Mouse (Mus musculus) spleen, postnatal 4 days (tissue): ENCODE measurements around the gene Ern1.

Source experiments
- DNase-seq, 2 experiments: peaks; one replicate each; pipeline ENCODE4 v3.0.0; 2022; ENCODE audit warnings: low spot score in 2 of 2

Gene Ern1

DNA sequence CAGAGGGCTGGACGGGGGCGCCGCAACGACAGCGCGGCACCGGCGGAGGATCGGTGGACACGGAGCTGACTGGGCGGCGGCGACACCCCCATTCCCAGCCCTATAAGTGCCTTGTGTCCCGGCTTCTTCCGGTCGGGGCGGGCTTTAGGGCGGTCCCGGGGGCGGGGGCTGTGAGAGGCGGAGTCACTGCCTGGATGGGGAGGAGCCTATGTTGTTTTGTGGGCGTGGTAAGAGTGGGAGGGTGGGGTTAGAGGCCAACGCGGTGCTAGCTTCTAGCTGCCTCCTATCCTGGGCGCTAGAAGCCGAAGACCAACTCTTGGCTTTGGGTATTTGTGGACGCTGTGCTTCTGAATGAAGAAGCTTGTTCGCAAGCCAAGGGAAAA is at the start of gene Ern1:
Ern1 (minus strand) TSS at position 120 of the 383 bp plus-strand sequence.
- peak; percentile 97 to 98 for DNase-seq

DNA sequence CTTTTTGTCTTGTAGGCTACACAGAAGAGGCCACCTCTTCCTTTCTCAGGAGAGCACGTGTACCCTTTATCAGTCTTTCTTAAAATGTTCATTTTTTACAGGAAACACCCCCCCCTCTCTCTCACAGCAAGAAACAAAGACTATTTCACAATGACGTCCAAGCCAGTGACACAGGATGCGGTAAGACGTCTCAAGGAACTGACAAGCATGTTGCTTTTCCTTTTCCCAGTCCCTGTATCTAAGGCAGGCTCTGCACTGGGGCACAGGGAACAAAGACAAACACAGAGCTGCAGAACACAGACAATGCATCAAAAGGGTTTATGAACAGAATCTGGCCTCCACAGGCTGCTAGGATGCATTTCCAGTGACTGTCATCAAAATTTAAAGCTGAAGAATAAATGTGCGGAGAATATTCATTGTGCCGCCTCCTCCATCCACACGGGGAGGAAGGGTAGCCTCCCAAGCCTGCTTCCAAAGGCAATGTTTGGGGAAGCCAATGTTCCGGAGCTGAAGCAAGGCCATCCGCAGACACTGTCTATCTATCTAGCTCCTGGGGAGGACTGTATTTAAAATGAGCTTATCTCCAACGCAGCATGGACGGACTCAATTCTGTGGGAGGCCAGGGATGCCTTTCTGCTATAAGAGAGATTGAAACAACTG is 48.7 kb upstream of the Ern1 start:
- DNase-seq = no peak

DNA sequence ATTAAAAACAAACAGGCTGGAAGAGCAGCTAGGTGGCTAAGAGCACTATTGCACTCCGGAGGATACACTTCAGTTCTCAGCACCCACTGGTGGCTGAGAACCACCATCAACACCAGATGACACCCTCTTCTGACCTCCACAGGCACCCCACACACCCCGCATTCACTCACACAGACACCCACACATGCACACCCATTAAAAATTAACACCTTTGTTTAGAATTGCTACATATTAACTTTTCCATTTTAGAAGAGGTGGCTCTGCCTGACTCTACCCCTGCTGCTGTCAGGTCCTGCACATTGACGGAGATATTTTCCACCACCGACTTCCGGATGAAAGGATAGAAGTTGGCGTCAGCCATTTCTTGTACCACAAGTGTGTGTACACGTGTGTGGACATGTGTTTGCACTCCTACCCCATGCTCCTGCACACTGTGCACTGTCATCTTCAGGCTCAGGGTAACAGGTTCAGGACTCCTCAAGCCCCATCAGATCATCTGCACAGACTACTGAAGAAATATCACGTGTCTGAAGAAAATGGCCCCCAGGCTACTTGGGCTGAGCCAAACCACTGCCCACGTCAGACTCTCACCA is 48.1 kb upstream of the Ern1 start:
- DNase-seq = no peak

DNA sequence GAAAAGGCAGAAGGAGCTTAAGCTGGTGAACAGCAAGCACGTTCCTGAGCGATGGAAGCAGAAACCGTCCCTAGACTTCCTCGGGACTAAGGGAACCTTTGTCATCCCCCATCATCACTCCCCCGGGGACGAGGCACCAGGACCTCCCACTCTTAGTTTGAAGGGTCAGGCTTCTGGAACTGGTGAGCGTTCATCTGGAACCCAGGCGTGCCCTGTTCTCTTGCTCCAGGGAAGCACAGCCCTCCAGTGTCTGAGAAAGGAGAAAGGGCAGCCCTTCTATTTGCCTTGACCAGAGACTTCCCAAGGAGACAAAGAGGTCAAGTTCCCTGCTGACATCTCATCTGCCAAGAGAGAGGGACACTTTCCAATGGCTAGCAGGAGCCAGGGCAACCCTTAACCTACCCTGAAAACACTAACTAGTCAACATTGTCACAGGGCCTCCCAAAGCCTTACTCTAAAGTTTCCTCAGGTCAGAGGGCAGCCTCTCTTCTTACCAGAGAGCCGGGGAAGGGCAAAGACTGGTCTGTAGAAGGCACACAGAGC is 44.7 kb upstream of the Ern1 start:
- no peak for DNase-seq

DNA sequence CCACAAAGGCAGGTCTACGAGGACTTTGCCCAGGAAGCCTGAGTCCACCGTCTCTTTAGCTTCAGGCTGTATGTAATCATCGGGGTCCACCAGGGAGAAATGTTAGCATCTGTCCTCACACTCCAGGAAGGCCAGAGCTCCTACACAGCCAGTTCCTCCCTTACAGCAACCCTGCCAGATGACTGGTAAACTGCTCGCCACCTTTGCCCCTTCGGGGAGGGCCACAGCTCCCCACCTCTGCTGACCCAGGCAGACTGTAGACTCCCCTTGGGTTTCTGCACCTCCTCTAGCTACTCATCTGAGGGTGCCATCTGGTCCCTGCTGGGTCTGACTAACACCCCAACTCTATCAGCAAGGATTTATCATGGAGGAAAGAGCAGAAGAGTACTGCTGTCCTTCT is 42.1 kb upstream of the Ern1 start:
- no peak for DNase-seq

DNA sequence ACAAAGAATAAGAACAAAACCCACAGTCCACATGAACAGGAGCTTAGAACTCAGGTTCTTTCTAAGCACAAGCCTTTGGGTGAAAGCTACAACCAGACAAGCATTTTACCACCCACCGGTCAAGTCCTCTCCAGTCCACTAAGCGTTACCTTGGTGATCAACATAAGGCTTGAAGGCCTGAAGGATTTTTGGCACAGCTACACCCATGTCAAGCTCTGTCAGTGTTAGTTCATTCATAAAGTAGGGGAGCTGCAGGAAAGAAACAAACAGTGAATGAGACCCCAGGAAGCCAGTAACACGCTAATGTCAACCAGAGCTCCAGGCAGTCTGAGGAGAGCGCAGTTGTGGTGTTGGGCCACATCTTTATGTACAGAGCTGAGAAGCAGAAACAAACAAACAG is 41.5 kb upstream of the Ern1 start:
- no peak for DNase-seq

DNA sequence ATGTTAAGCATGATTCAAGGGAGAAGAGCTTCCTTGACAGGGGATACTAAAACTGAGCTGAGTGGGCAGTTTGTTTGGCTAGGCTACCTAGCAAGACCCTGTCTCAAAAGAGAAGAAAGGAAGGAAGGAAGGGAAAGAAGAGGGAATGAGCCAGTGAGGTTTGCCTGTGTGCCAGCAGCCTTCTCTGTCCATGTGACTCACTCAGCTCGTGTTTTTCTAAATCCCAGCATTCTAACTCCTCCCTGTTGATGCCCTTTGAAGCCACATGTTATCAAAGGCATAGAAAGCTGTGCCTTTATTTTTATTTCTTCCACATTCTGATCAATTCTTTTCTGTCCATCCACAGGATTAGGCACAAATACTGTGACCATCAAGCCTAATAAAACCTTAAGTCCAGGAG is 40.3 kb upstream of the Ern1 start:
- DNase-seq = no peak

DNA sequence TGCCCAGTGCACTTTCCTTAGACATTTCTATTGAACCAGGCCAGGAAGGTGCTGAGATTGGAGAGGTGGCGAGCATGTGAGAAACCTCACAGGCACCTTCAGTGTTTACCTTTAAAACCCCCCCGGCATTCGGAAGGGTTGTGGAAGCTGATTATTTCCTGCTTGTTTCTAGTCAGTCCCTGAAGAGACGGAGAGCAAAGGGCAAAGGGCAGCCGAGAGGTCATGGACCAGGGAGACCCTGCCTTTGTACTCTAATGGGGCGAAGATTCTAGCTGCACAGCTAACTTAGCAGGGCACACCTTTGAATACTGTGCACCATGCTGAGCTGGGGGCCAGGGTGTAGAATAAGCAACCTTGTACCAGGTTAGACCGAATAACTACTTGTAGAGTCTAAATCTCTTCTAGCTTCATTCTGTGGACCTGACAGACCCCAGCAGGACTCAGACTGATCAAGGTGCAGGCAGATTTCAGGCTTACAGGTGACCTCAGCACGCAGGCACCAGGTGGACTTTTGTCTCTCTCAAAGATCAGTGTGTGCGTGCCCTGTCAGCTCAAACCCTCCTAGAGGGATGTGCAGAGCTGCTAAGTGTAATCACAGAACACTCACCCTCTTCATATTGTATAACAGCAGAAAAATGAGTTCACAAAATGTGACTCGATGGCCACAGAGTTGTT is 39.6 kb upstream of the Ern1 start:
- DNase-seq = no peak

DNA sequence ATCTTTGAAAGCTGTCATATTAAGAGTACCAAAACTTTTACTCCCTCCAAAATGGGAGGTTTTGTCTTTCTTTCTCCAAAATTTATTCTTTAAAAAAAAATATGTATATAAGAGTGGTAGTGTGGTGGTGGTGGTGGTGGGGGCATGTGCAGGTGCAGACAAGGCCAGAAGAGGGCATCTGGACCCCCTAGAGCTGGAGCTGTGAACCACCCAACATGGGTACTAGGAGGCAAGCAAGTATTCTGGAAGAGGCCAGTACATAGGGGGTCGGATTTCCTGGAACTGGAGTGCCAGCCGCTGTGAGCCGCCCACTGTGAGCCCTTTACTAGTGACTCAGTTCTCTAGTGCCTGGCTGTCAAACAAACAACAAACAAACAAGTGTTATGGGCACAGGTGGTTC is 34.9 kb upstream of the Ern1 start:
- no peak for DNase-seq

DNA sequence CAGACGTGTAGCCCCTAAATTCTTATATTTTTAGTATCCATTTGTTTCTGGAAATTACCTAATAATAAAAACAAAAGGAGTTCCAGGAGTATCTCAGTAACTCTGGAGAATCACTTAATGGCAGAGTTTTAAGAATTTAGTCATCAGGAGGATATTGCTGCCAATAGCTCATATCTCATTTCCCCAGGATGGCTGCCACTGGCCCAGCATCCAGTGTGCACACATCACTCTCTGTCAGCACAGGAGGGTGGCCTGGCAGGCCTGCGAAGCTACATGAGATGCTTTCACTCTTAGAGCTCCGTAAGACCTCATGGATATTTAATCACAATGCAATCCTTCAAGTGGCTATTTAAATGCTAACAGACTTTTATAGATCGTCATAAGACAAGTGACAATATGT is 34.0 kb upstream of the Ern1 start:
- no peak for DNase-seq

DNA sequence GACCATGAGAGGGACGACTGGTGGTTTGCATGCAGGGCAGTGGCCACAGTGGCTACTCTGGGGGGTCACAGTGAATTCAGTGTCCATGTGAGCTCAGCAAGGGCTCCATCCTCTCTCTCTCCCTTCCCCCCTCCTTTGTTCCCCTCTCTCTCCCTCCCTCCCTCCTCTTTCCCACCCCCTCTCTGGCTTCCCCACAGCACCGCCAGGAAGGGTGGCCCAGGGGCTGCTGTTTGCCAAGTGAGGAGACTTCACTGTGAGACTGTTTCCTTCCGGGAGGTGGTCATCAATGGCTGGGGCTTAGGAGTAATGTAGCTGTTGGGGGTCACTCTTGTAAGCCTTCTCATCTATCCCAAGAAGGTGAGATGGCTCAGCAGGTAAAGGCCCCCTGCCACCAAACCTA is 32.8 kb upstream of the Ern1 start:
- no peak for DNase-seq

DNA sequence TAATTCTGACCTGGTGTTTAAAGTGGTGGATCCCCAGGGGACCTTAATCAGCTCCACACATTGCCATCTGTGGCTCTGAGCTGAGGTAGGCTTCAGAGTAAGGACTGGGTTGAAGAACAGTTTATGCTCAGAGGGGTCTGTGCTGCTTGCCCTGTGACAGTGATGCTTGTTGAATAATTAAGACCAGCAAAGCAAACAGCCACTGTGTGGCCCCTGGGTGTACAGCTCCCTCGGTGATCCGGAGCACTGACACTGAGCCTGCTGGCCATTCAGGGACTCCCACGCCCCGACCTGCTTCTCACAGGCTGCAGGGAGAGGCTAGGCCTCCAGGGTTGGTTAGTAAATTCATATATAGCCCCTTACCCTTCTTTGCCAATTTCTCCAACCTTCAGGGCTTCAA is 31.9 kb upstream of the Ern1 start:
- DNase-seq = no peak

DNA sequence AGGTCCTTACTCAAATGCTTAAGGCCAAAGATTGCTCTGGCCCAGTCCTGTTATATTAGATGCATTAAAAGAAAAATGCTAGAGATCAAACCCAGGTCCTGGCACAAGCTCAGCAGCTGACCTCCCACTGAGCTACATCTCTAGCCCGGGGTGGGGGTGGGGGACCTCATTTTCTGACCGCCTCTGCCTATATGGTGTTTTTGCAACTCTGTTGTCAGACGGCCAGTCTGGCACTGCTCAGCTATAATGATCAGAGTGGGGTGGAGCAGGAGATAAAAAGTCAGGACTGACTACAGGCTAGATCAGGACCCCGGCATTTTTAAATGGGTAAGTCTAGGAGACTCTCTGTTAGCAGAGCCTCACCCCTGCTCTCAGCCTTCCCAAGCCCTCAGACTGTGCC is 30.7 kb upstream of the Ern1 start:
- no peak for DNase-seq

DNA sequence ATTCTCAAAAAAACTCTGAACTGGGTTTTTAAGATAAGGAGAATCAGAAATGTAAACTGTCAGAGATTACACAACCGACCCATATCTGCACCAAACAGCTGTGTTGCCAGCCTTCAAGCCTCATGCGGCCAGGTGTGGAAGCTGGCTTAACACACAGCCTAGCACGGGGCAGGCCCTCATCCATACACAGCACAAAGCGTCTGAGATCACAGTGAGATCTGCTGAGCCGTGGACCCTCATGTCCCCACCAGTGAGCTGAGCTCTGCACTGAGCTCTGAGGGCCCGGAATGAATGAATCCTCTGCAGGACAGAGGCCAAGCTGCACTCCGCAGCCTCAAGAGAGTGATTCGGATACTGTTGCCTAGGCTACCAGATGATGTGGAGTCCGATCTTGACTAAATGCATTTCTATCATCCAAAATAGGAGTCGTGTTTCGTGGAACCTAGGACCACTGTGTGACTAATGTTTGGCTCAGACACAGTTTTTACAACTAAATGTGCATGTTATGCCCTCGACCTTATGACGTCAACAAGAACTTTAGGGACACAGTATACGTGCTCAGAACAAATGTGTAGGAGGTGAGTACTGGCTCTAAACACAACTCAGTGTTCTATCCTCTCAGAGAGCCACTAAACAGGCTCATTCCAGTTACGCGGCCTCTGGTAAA is 27.6 kb upstream of the Ern1 start:
- DNase-seq = no peak

DNA sequence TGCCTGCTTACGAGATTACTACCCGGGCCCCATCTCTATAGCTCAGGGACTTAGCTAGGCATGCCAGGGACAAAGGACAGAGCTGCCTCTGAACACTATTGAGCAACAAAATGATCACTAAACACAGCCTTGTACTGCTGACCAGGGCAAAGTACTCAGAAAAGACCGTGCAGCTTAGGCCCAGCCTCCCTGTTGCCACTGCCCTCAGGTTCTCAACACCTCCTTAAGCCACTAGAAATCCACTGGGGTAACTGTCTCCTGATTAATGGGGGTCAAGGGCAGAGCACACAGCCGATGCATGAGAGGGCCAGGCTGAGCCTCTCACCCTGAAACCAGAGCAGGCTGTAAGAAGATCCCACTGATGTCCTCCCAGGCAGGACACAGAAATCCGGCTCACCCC is 26.8 kb upstream of the Ern1 start:
- no peak for DNase-seq

DNA sequence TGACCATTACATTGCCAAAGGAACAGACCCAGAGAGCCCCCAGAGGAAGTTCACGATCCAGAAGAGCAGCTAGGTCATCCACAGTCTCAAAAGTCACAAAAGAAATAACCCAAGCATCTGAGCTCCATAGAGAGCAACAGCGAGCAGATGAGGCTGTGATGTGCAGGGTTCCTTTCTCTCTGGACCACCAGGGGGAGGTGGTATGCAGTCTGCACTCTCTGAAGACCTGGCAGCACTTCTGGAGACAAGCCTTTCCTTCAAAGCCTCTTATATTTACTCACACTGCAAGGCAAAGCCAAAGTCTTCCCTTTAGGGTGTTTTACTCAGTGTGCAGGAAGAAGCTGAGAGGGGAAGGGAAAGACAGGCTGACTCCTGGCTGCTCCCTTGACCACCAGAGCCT is 25.5 kb upstream of the Ern1 start:
- peak; percentile 57 to 79 for DNase-seq

DNA sequence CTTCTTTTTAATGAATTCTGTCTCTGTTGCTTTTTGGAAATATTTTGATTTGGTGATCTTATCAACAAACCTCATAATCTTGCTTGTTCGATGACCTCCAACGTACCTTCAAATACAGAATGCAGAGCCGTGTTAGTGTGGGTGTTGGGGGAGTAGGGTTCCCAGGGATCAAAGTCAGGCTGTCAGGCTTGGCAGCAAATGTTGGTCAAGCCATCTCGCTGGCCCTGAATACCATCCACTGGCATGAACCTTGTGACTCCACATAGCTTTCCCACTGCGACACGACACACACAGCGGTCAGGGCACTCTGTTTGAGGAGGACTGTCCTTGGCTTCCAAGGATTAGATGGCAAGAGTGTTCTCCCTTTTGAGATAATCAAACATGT is 24.3 kb upstream of the Ern1 start:
- DNase-seq = no peak

DNA sequence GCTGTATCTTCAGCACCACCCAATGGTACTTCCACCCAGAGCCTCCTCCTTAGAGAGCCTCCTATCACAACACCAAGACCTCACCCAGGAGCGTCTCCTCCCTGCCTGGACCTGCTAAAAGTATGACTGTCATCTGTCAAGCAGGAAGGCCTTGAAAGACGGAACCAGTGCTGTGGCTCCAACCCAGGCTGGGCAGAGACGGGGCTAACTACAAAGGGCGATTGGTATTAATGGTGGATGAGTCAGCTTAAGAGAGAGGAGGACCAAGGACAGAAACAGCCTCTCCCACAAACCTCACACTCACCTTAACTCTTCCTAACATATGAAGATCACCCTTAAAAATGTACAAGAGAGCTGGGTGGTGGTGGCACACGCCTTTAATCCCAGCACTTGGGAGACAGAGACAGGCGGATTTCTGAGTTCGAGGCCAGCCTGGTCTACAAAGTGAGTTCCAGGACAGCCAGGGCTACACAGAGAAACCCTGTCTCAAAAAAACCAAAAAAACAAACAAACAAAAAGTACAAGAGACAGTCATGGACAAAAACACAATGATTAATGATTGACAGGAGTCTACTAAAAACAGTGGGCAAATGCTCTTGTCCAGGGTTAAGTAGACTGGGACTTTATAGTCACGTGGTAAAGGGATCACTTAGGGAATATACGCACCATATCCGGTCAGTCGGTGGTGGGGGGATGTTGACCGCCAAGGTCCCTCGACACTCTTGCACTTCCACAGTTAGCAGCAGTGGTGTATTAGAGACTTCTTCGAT is 23.8 kb upstream of the Ern1 start:
- DNase-seq = no peak

DNA sequence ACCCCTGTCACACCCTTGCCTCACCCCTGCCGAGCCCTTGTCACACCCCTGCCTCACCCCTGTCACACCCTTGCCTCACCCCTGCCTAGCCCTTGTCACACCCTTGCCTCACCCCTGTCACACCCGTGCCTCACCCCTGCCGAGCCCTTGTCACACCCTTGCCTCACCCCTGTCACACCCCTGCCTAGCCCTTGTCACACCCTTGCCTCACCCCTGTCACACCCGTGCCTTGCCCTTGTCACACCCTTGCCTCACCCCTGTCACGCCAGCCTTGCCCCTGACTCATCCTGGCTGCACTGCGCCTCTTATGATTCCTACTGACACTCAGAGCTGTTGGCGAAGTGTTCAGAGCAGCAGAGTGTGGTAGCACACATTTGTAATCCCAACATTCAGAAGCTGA is 20.0 kb upstream of the Ern1 start:
- no peak for DNase-seq

DNA sequence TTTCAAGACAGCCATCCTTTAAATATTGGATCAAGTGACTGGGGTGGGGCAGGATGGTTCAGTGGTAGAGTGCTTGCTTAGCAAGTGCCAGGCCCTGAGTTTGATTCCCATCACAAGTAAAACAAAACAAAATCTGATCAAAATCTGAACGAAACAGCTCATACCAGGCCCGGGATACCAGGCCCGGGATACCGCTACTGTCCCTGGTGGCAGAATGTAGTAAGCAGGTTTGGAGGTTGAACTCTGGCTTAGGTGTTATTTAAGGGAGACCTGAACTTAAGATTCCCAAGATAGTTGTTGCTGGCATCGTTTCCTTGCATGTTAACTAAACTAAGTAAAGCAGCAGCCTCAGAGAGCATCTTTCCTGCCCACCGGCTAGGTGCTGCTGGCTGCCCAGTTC is 18.6 kb upstream of the Ern1 start:
- no peak for DNase-seq

DNA sequence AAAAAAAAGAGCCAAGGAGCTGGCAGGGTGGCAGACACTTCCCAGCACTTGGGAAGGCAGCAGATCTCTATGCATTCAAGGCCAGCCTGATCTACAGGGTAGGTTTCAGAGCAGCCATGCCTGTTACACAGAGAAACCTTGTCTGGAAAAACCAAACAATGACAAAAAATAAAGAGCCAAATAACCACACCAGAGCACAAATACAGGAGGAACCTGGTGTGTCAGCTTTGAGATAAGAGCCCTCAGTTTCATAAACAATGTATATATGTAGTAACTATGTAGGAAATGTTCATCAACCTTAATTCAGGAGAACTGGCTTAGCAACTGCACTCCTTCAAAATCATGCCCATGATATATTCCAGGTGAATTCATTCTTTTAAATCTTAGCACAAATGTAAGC is 16.5 kb upstream of the Ern1 start:
- no peak for DNase-seq

DNA sequence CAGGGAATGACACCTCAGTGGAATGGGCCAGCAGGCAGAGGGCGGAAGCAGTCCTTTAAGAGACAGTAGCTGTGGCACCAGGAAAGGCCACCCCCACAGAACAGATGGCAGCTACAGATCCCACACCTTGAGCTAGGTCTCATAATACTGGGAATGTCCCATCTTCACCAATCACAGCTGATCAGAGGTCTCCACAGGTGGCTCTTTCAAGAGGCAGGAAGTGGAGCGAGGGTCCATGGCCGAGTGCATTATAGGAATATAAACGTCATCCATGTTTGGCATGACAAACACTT is 15.7 kb upstream of the Ern1 start:
- no peak for DNase-seq
